Mouse (Mus musculus) kidney, adult 8-10 months (tissue): ENCODE measurements around the gene Svep1.

Source experiments
- DNase-seq, 2 experiments: peaks; one replicate each; pipeline ENCODE4 v3.0.0; 2022

Gene Svep1

DNA sequence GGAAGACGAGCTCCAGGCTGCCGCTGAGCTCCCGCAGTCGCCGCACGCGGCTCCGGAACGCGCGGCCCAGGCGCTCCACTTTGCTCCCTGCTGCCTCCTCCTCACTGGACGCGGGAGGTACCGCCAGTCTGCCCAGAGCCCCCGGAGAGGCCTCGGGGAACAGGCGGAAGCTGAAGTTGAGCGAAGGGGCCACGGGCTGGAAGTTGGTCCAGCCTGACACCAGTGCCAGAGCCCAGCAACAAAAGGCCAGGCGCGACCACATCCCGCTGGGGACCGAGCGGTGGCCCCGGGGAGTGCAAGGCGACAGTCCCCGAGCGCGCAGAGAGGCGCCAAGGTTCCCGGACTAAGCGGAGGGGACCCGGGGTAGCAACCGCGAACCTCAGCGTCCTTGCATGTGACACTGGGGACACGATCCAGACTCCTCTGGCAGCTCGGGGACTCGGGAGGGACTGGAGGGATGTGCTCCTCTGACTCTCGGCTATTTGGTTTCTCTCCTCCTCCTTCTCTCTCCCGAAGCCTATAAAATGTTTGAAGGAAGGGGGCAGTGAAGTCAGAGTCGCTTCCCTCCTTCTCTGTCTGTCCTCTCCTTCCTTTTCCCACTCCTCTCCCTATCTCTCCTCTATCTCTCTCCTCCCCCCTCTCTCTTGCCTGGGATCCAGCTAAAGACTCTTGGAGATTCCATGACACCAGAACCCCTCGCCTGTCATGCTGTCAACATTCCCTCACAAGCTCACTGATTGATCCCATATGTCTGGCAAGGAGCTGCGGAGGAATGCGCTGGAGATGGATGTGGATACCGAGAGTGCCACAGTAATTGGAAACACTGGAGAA lies at the start of gene Svep1:
Gene Svep1, minus strand, starts transcription at position 745 of the 831 bp plus-strand sequence.
- DNase-seq: peak; percentile 16 to 19

- DNase-seq: peak; percentile 10 to 51
Measured at GRCm38 (mm10) chr4:58253410-58253809, 46.8 kb upstream of the Svep1 start.

- DNase-seq: no peak
Measured at GRCm38 (mm10) chr4:58252381-58252780, 45.7 kb upstream of the Svep1 start.

- DNase-seq: no peak
Measured at GRCm38 (mm10) chr4:58245544-58245943, 38.9 kb upstream of the Svep1 start.

DNA sequence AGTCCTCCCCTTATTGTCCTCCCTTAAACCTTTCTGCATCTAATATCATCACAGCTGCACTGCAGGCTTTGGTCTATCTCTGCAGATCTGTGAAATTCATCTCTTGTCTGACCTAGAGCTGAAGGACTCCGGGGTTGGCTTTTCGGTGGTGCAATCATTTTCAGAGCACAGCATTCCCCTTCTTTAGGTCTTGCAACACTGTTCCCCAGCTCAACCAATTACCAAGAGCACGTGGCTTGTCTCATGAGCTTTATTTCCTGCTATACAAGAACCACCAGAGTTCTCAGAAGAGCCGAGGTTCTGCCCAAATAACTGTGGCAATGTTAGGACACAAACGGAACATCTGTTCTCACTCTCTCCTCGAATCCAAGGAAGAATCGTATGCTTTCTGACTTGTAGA lies 33.8 kb upstream of the Svep1 start:
- DNase-seq: no peak

- no peak for DNase-seq
Measured at GRCm38 (mm10) chr4:58235828-58236227, 29.2 kb upstream of the Svep1 start.

DNA sequence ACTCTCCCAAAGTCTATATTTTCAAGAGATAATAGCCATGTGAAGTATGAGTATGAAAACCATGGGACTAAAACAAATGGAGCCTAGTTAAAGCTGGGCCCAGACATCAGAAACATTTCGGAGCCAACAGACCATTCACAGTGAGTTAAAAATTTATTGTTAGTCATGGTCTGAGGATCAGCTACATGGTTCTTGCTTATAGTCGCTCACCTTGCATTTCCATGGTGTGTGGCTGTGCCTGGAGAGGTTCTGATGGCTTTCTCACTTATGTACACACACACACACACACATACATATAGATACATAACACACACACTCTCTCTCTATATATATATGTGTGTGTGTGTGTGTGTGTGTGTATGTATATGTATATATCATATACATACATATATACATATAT lies 16.8 kb upstream of the Svep1 start:
- DNase-seq: no peak

- no peak for DNase-seq
Measured at GRCm38 (mm10) chr4:58211374-58211773, 4.7 kb upstream of the Svep1 start.

- no peak for DNase-seq
Measured at GRCm38 (mm10) chr4:58210557-58211090, 4.0 kb upstream of the Svep1 start.

- no peak for DNase-seq
Measured at GRCm38 (mm10) chr4:58205750-58206114, 927 bp downstream of the Svep1 start.

DNA sequence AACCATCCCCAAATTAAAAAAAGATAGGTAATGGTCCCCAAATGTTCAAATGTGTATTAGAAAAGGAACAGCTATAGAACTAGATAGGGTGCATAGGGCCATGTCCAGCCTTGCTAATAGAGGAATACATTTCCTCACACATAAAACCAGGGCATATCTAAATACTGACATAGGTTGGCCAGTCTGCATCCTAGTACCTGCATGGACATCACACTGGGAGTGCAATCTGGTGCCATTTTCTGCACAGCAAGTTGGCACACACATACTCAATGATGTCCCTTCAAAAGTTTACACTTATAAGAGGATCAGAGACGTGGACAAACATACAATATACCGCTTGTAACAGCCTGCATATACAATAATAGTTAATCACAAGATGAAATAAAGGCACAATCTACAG lies 5.0 kb downstream of the Svep1 start:
- DNase-seq: no peak

- no peak for DNase-seq
Measured at GRCm38 (mm10) chr4:58200826-58201225, 5.8 kb downstream of the Svep1 start.

- no peak for DNase-seq
Measured at GRCm38 (mm10) chr4:58197230-58197629, 9.4 kb downstream of the Svep1 start.

GRCm38 (mm10) chr4:58196795-58197194 lies 9.9 kb downstream of the Svep1 start:
- peak; percentile 18 to 64 for DNase-seq

- peak; percentile 10 to 26 for DNase-seq
Measured at GRCm38 (mm10) chr4:58195936-58196335, 10.7 kb downstream of the Svep1 start.

GRCm38 (mm10) chr4:58189281-58189680 lies 17.4 kb downstream of the Svep1 start:
- no peak for DNase-seq

DNA sequence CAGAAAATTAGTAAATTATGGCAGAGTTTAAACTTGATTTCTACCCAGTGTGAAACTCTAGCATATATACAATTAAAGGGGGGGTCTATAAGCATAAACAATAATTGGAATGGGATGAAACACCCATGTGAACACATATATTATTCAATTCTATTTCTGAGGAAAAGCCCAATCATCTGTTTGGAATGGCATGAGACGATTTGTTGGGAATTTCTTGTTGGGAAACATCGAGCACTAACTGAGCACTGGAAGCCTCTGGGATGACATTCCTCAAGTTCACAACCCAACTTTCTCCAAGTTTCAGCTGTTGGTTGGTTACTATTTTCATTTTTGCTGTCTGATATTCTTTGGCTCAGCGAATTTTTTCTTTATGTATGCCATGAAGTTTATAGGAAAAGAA lies 21.3 kb downstream of the Svep1 start:
- no peak for DNase-seq

DNA sequence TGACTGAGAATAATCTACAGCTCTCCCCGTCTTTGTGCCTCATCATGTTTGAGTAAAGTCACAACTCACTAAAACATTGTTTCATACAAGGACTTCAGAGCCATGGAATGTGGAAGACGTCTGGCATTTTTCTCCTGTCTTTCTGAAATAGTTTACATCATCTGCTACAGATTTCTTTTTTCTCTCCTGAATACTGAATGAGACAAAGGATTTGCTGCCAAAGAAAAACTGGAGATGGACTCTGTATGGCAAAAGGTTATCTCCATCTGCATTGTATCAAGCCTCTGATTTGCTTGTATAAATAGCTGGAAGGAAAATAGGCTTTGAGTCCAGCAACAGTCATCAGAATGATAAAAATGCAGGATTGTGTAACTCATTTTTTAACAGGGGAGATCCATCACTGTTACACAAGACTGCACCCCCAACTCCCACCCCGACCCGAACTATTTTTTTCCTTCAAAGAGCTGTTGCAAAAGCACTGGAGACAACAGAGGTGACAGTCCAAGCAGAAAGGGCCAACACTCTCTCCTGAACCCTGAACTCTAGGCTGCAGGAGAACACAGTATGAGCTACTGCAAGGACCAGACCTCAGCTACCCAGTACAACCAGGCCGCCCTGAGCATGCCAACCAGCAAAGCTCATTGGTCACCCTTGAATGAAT lies 21.8 kb downstream of the Svep1 start:
- peak; percentile 18 to 52 for DNase-seq

- no peak for DNase-seq
Measured at GRCm38 (mm10) chr4:58183897-58184296, 22.8 kb downstream of the Svep1 start.

DNA sequence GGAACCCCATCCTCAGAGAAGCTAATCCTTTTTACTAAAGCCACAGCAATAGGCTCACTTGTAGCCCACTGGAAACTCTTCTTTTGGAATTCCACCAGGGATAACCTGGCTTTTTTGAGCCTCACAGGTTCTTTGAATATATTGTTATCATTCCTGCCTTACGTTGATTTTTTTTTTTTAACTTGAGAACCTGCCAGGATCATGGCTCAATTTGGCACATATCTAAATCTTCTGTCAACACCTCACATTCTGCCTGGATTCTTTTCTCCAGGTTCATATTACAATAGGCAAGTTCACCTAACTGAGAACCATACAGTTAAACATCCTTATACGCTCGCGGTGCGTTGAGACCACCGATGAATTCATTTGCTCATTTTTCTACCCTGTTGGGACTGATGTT lies 28.2 kb downstream of the Svep1 start:
- no peak for DNase-seq

DNA sequence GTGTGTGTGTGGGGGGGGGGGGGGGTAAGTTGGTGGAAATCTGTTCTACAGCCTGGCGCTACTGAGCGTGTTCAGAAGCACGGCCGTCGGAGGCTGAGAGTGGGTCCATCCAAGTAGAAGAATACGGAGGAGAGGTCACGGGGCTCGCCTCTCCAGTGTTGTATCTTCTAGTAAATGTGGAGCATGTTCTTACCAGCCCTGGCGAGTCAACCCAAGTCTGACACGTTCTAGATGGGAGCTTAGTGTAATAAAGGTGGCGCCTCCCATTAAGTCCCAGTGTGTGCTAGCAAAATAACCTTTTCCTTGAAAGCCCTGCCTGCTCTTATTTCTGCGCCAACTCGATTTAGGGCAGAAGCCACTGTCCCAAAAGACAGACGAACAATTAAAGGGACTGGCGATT lies 29.4 kb downstream of the Svep1 start:
- no peak for DNase-seq

GRCm38 (mm10) chr4:58174435-58174987 lies 32.1 kb downstream of the Svep1 start:
- no peak for DNase-seq

DNA sequence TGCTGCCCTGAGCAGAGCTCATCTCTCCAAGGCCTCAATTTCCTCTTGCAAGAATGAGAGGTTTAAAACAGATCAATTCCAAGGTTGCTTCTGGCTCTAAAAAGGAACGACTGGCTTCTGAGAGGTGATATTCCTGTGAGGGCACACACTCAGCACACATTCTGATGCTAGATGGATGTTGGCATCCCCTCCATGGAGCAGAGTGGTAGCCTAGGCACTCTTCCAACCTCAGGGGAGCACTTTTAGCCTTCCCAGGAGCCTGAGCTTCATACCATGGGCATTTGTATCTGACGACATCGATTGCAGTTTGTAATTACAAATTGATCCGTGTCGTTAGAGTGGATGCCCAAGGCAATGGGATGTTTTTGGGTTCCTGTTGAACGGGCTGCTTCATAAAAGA lies 33.3 kb downstream of the Svep1 start:
- no peak for DNase-seq

- DNase-seq: peak in 1 of 2 experiments; percentile 21
Measured at GRCm38 (mm10) chr4:58170430-58170829, 36.2 kb downstream of the Svep1 start.
